Mouse (Mus musculus): Measurements from ENCODE around the gene Hadh.

DNA sequence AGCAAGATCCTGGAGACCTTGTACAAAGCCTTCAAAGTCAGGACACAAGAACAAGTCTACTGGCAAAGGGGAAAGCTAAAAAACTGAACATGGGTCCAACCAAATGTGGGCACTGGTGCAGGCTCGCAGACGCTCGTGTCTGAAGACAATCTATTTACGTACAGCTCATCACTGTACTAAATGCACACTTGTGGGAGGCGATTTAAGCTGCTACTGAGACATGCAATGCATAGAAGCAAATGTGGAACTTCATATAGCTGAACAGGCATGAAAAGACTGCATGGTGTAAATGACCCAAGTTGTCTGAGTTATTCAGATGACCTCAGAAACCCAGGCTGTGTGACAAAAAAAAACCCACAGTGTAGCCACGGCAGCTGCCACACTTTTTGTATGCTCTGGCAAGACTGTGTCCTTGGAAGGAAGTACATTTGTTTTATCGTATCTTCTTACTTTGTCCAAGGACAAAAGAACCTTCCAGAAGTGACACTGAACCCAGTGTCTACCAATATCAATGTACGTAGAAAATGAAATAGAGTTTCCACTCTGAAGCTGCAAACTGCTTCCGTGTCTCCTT is 12.4 kb downstream of the Hadh start:
- TF ChIP-seq CTCF (IDR thresholded peaks at IDR 0.05; ENCODE audit: low read depth, low read length), result no peak
- no peak for TF ChIP-seq TAL1 (conservative IDR thresholded peaks at IDR 0.05; ENCODE audit: low read depth, low read length)
